Mouse (Mus musculus): Measurements from ENCODE around the gene Zfp273. TPM values are rescaled to one million over a fixed set of nuclear protein-coding genes. Genes with fewer than 3 reads are reported as not detected.

The Zfp273 gene
- 25.5 TPM for polyA plus RNA-seq (2014; fragmentation: Illumina TruSeq; extraction: RNeasy Lipid Tissue Mini Kit (QIAGEN cat#74804); ENCODE audit: low read depth, low replicate concordance)

DNA sequence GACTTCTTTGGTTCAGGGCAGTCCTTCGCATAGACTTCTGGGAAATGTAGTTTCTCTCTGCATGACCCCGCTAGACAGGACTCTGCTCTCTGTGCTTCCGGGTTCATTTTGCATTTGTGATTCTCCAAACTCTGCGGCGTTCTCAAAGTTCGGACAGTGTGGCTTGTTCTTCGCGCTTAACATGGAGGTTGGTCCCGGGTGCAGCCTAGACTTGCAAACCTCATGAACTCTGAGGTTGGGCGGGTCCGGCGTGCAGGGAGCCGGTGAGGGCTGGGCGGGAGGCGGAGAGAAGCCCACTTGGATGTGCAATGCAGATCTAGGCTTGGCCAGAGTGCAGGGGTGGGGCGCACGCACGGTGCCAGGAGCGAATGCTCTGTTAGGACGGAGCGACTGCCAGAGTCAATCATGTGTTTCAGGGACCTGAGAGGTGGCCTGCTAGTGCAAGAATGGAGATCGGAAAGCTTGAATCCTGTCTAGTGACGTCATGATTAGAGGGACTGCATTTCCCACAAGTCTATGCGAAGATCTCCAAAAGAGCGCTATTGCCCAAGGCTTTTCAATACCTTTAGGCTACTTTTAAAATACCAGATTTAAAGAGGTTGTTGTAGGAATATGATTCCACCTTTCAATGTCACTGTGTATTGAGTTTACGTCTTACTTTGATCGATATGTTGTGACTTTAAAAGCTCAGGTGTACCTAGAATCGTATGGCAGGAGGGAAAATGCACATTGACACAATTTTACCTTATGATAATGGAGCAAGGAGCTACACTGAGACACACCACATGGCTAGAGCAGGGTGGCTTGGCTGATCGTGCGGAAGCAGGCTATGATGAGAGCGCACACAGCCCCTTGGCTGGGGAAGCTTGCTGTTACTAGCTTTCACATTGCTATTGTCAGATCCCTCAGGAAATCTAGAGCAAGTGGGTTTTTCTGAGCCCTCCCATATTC lies at the start of gene Zfp273:
Gene Zfp273, plus strand, starts transcription at position 31 of the 951 bp plus-strand sequence.

DNA sequence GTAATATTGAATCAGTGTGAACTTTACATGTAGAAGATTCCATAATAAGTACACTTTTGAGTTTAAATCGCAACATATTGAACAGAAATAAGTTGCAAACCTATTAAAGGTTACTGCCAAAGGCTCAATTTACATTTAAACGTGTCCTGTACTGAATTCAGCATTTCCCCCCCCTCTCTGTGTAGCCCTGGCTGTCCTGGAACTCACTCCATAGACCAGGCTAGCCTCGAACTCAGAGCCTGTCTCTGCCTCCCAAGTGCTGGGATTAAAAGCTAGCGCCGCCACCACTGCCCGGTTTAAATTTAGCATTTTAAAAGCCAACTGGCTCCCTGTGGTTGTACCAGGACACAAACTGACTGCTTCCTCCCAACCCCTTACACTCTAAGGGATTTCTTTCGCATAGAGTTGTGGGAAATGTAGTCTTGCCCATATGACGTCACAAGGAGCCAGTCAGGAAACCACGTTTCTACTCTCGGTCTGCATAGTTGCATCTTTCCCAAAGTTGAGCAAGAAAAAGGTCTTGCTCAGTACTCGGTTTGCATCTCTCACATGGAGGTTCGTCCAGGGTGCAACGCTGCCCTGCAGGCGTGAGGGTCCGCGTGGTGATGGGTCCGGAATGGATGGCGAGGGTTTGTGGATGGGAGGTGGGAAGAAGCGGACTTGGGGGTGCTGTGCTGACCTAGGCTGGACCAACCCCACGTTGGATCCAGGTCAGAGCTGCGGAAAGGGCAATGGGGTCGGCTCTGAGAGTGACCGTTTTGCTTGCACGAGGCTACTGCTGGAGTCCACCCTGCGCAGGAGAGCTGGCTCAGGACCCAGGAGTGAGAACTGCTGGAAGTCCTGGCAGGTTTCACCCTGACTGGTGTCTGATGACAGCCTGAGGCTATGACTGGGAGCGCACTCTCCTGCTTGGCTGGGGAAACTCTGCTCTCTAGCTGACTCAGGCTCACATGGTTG lies 34.0 kb upstream of the Zfp273 start, which contains the start of gene Zfp493:
Gene Zfp493, plus strand, starts transcription at position 429 of the 957 bp plus-strand sequence.

DNA sequence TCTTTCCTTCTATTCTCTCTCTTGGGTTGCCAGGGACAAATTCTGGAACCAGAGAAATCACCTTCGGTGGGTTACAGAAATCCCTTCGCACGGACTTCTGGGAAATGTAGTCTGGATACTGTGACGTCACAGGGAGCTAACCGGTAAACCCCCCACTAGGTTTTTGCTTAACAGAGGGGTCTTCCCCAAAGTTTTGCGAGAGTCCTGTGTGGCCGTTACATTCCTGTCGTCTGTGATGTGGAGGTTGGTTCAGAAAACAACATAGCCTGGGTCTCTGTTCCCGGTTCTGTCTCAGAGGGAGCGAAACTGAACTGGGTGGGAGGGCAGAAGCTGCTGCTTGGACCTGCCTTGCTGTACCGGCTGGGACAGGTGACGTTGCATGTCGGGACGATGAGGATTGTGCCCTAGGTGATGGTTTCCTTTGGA lies 17.4 kb downstream of the Zfp273 start, which contains the start of gene Gm10037:
Gene Gm10037, plus strand, starts transcription at position 196 of the 426 bp plus-strand sequence.

DNA sequence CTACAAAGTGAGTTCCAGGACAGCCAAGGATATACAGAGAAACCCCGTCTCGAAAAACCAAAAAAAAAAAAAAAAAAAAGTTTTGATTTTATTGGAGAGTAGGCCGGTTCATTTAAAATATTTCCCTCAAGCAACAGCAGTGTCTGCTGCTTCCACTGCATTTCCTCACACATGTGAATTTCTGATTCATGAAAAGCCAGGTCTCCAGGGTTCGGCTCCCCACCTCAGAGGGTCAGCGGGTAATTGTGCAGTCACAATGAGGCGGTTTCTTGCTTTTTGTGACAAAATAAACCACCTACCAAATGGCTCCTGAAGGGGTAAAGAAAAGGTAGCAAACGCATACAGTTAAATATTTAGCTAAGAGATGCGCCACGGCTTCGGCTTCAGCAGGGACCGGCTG lies 49.5 kb downstream of the Zfp273 start, which contains the start of gene BC048507:
Gene BC048507, plus strand, starts transcription at position 301 of the 400 bp plus-strand sequence.

Other genes with a start within 250 kb of the Zfp273 start
- 56.4 TPM for gene Zfp729b, start 204.0 kb upstream of the Zfp273 start, polyA plus RNA-seq (2014; fragmentation: Illumina TruSeq; extraction: RNeasy Lipid Tissue Mini Kit (QIAGEN cat#74804); ENCODE audit: low read depth, low replicate concordance)
- not detected for gene Gm49345, start 176.0 kb upstream of the Zfp273 start, polyA plus RNA-seq (2014; fragmentation: Illumina TruSeq; extraction: RNeasy Lipid Tissue Mini Kit (QIAGEN cat#74804); ENCODE audit: low read depth, low replicate concordance)
- 53.6 TPM for gene Zfp729a, start 175.9 kb upstream of the Zfp273 start, polyA plus RNA-seq (2014; fragmentation: Illumina TruSeq; extraction: RNeasy Lipid Tissue Mini Kit (QIAGEN cat#74804); ENCODE audit: low read depth, low replicate concordance)
- 23.0 TPM for gene Zfp738, start 126.7 kb upstream of the Zfp273 start, polyA plus RNA-seq (2014; fragmentation: Illumina TruSeq; extraction: RNeasy Lipid Tissue Mini Kit (QIAGEN cat#74804); ENCODE audit: low read depth, low replicate concordance)
- 43.7 TPM for gene Zfp65, start 84.6 kb upstream of the Zfp273 start, polyA plus RNA-seq (2014; fragmentation: Illumina TruSeq; extraction: RNeasy Lipid Tissue Mini Kit (QIAGEN cat#74804); ENCODE audit: low read depth, low replicate concordance)
- 20.4 TPM for gene Zfp85, start 58.5 kb upstream of the Zfp273 start, polyA plus RNA-seq (2014; fragmentation: Illumina TruSeq; extraction: RNeasy Lipid Tissue Mini Kit (QIAGEN cat#74804); ENCODE audit: low read depth, low replicate concordance)
- gene Zfp493, start 34.0 kb upstream of the Zfp273 start, polyA plus RNA-seq (2014; fragmentation: Illumina TruSeq; extraction: RNeasy Lipid Tissue Mini Kit (QIAGEN cat#74804); ENCODE audit: low read depth, low replicate concordance): 9.1 TPM
- 1.1 TPM for gene Gm10037, start 17.4 kb downstream of the Zfp273 start, polyA plus RNA-seq (2014; fragmentation: Illumina TruSeq; extraction: RNeasy Lipid Tissue Mini Kit (QIAGEN cat#74804); ENCODE audit: low read depth, low replicate concordance)
- not detected for gene BC048507, start 49.6 kb downstream of the Zfp273 start, polyA plus RNA-seq (2014; fragmentation: Illumina TruSeq; extraction: RNeasy Lipid Tissue Mini Kit (QIAGEN cat#74804); ENCODE audit: low read depth, low replicate concordance)

All from sigmoid colon, adult 10 weeks (tissue).